ENCODE assay signal across 8 mouse cellular contexts in the genomic region with DNA sequence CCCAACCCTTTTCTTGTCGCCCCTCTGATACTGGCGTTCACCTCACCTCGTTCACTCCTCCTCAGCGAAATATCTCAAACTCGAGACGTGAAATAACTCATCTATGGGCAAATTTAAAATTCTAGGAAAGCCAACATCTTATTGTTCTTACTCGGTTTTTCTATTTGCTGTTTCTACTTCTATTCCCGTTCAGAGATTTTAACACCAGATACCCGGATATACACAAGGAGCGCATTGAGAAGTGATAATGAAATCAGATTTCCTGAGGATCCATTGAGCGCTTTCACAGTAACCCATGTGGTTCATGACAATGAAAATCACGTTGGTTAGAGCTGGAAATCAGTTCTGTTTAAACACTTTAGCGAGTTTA. TPM values are rescaled to one million over a fixed set of nuclear protein-coding genes. Genes with fewer than 3 reads are reported as not detected.
A peak's percentile ranks its signal among the peaks of the same experiment; 100 is the strongest.
DNase-seq lines count a peak whose midpoint lies in the region; ATAC-seq and TF ChIP-seq lines count a peak whose summit lies in the region.

No protein-coding gene starts in this region.

- no peak for TF ChIP-seq EP300 in liver, embryonic 14.5 days (IDR thresholded peaks at IDR 0.05; ENCODE audit: low read depth)

- H3K4me3 ChIP-seq in erythroblast, embryonic 14.5 days (replicated peaks) = peak overlapping the region; percentile 89
- peak overlapping the region; percentile 92 for H3K4me3 ChIP-seq in C2C12 (ENCODE audit: insufficient read depth, poor library complexity, severe bottlenecking)
- H3K4me3 ChIP-seq in forebrain, embryonic 11.5 days (ENCODE audit: low read depth, low read length) = peak overlapping the region; percentile 63
- H3K4me3 ChIP-seq in liver, embryonic 14.5 days (ENCODE audit: insufficient read depth in 1 of 2, low read depth in 2 of 2, low read length in 2 of 2) = peak overlapping the region; percentile 68 to 75

- H3K4me2 ChIP-seq in forebrain, embryonic 11.5 days (ENCODE audit: low read depth, low read length, severe bottlenecking) = peak overlapping the region; percentile 66
- H3K4me2 ChIP-seq in liver, embryonic 14.5 days (ENCODE audit: low read depth) = peak overlapping the region; percentile 68

- no peak for DNase-seq in forebrain, embryonic 11.5 days (ENCODE audit: low spot score)
- DNase-seq in liver, embryonic 14.5 days (ENCODE audit: low read depth in 3 of 3, low spot score in 3 of 3) = no peak
- DNase-seq in frontal cortex, postnatal 36 days (ENCODE audit: low spot score in 2 of 2) = no peak
- no peak for DNase-seq in left cerebral cortex, adult 9 months (ENCODE audit: low spot score in 2 of 2)
- no peak for DNase-seq in cerebellum, adult 18-20 months

- peak overlapping the region; percentile 79 for H3ac ChIP-seq in C2C12 (ENCODE audit: control insufficient read depth, insufficient read length, low read depth)

- peaks cover 46% of the 10 kb centered on the region for H3K4me1 ChIP-seq in erythroblast, embryonic 14.5 days (ENCODE audit: control insufficient read depth)
- no peaks in the 10 kb centered on the region for H3K4me1 ChIP-seq in forebrain, embryonic 11.5 days (replicated peaks; ENCODE audit: control insufficient read depth, insufficient read depth, low read length)
- H3K4me1 ChIP-seq in liver, embryonic 14.5 days (replicated peaks; ENCODE audit: control insufficient read depth in 2 of 2, insufficient read depth in 2 of 2, low read length in 1 of 2) = peaks cover 19% of the 10 kb centered on the region in 2 experiments

- peaks cover 35% of the 10 kb centered on the region for H3K36me3 ChIP-seq in erythroblast, embryonic 14.5 days (ENCODE audit: control insufficient read depth)
- H3K36me3 ChIP-seq in C2C12 (ENCODE audit: control insufficient read depth, insufficient read depth) = peaks cover 36% of the 10 kb centered on the region
- H3K36me3 ChIP-seq in forebrain, embryonic 11.5 days (ENCODE audit: control insufficient read depth, insufficient read depth, low read length) = peaks cover 4% of the 10 kb centered on the region; the same call in 1 of the 2 replicates
- H3K36me3 ChIP-seq in liver, embryonic 14.5 days (replicated peaks; ENCODE audit: control insufficient read depth, insufficient read depth, low read depth) = peaks cover 13% of the 10 kb centered on the region

- H3K79me2 ChIP-seq in C2C12 (ENCODE audit: control insufficient read depth, insufficient read depth) = peaks cover 50% of the 10 kb centered on the region

- WGBS in forebrain, embryonic 11.5 days = 1% methylated on average over 13 of the region's 13 CpGs
- under 1% methylated on average over 13 of the region's 13 CpGs for WGBS in liver, embryonic 14.5 days (ENCODE audit: insufficient replicate concordance)

- no peaks in the 10 kb centered on the region for H3K9me3 ChIP-seq in erythroblast, embryonic 14.5 days (ENCODE audit: control insufficient read depth, low read length)
- no peaks in the 10 kb centered on the region for H3K9me3 ChIP-seq in forebrain, embryonic 11.5 days (ENCODE audit: control insufficient read depth, low read length)
- H3K9me3 ChIP-seq in liver, embryonic 14.5 days (ENCODE audit: control insufficient read depth, low read length) = no peaks in the 10 kb centered on the region

- H3K27me3 ChIP-seq in erythroblast, embryonic 14.5 days (ENCODE audit: control insufficient read depth) = no peaks in the 10 kb centered on the region
- no peaks in the 10 kb centered on the region for H3K27me3 ChIP-seq in C2C12 (ENCODE audit: control insufficient read depth, insufficient read depth, insufficient read length)
- no peaks in the 10 kb centered on the region for H3K27me3 ChIP-seq in forebrain, embryonic 11.5 days (ENCODE audit: control insufficient read depth, insufficient read depth, low read length)
- no peaks in the 10 kb centered on the region for H3K27me3 ChIP-seq in liver, embryonic 14.5 days (ENCODE audit: control insufficient read depth, insufficient read depth, low read length)

- H3K79me3 ChIP-seq in C2C12 (ENCODE audit: low read depth) = peaks cover 39% of the 10 kb centered on the region

- H3K27ac ChIP-seq in forebrain, embryonic 11.5 days (ENCODE audit: low read depth, low read length) = peak overlapping the region; percentile 31; the same call in 1 of the 2 replicates
- H3K27ac ChIP-seq in liver, embryonic 14.5 days = peak overlapping the region; percentile 56

- no peak for ATAC-seq in erythroblast, adult 5-6 weeks (replicated peaks; ENCODE audit: low FRiP score, poor library complexity, severe bottlenecking)
- ATAC-seq in forebrain, embryonic 11.5 days (replicated peaks; ENCODE audit: low FRiP score) = no peak
- ATAC-seq in liver, embryonic 14.5 days (ENCODE audit: insufficient read depth) = no peak

- TF ChIP-seq CTCF in C2C12 (IDR thresholded peaks at IDR 0.05; ENCODE audit: control insufficient read depth, insufficient read depth, insufficient read length) = no peak
- no peak for TF ChIP-seq CTCF in liver, embryonic 14.5 days (IDR thresholded peaks at IDR 0.05; ENCODE audit: low read depth)

- H3K9ac ChIP-seq in forebrain, embryonic 11.5 days (ENCODE audit: low read length) = peak overlapping the region; percentile 73
- peak overlapping the region; percentile 88 for H3K9ac ChIP-seq in liver, embryonic 14.5 days (replicated peaks)

TF ChIP-seq in C2C12, 6 proteins besides CTCF, POLR2A, EP300 and RAD21:
- TF ChIP-seq MAX (IDR thresholded peaks at IDR 0.05) (no peak), MYOD1 (IDR thresholded peaks at IDR 0.05; ENCODE audit: control insufficient read depth, insufficient read length, low read depth) (no peak), FOSL1 (IDR thresholded peaks at IDR 0.05; ENCODE audit: insufficient read depth, low read length, poor library complexity, severe bottlenecking) (no peak), MYOG (IDR thresholded peaks at IDR 0.05; ENCODE audit: control insufficient read depth, extremely low read depth, insufficient read length) (no peak), CEBPB (IDR thresholded peaks at IDR 0.05; ENCODE audit: low read depth) (no peak), USF1 (IDR thresholded peaks at IDR 0.05; ENCODE audit: low read depth) (no peak)

RNA-seq across cellular contexts. Expression of gene Mtch2, which starts 0.7 kb away (rescaled TPM):
- 1.8 and 1.9 TPM in 2 replicates for polyA plus RNA-seq in erythroblast, embryonic 14.5 days (2012)
- 61.7 and 91.3 TPM in 2 replicates for total RNA-seq in erythroblast, adult 5-6 weeks (2015; ENCODE audit: low replicate concordance)
- total RNA-seq in erythroblast, adult 5-6 weeks (2017; ENCODE audit: low replicate concordance) = 37.2 and 37.7 TPM in 2 replicates
- 146 TPM for polyA plus RNA-seq in C2C12 (2012; fragmentation: generic; extraction: Trizol)
- polyA plus RNA-seq in forebrain, embryonic 11.5 days (2014; fragmentation: Nextera tagmentation; extraction: Ambion mirVana) = 247 and 256 TPM in 2 replicates
- polyA plus RNA-seq in liver, embryonic 14.5 days (2012; rRNA removed) = 43.9 and 52.2 TPM in 2 replicates
- polyA plus RNA-seq in liver, embryonic 14.5 days (2014; fragmentation: Nextera tagmentation; extraction: Ambion mirVana) = 128 and 135 TPM in 2 replicates

RNA-seq across cellular contexts. Expression of gene C1qtnf4, which starts 38.0 kb away (rescaled TPM):
- 3.9 and 5.9 TPM in 2 replicates for polyA plus RNA-seq in erythroblast, embryonic 14.5 days (2012)
- not detected in 2 replicates for total RNA-seq in erythroblast, adult 5-6 weeks (2015; ENCODE audit: low replicate concordance)
- not detected in 2 replicates for total RNA-seq in erythroblast, adult 5-6 weeks (2017; ENCODE audit: low replicate concordance)
- 0.02 TPM for polyA plus RNA-seq in C2C12 (2012; fragmentation: generic; extraction: Trizol)
- 11.3 and 15.6 TPM in 2 replicates for polyA plus RNA-seq in forebrain, embryonic 11.5 days (2014; fragmentation: Nextera tagmentation; extraction: Ambion mirVana)
- 1.9 and 2.2 TPM in 2 replicates for polyA plus RNA-seq in liver, embryonic 14.5 days (2012; rRNA removed)
- 2.5 and 2.7 TPM in 2 replicates for polyA plus RNA-seq in liver, embryonic 14.5 days (2014; fragmentation: Nextera tagmentation; extraction: Ambion mirVana)

RNA-seq across cellular contexts. Expression of gene Kbtbd4, which starts 56.9 kb away (rescaled TPM):
- 0.30 and 0.53 TPM in 2 replicates for polyA plus RNA-seq in erythroblast, embryonic 14.5 days (2012)
- total RNA-seq in erythroblast, adult 5-6 weeks (2015; ENCODE audit: low replicate concordance) = 1.7 and 5.8 TPM in 2 replicates
- 2.8 TPM in 2 replicates for total RNA-seq in erythroblast, adult 5-6 weeks (2017; ENCODE audit: low replicate concordance)
- polyA plus RNA-seq in C2C12 (2012; fragmentation: generic; extraction: Trizol) = 17.3 TPM
- polyA plus RNA-seq in forebrain, embryonic 11.5 days (2014; fragmentation: Nextera tagmentation; extraction: Ambion mirVana) = 48.0 and 56.0 TPM in 2 replicates
- 7.9 and 8.8 TPM in 2 replicates for polyA plus RNA-seq in liver, embryonic 14.5 days (2012; rRNA removed)
- 13.4 and 14.6 TPM in 2 replicates for polyA plus RNA-seq in liver, embryonic 14.5 days (2014; fragmentation: Nextera tagmentation; extraction: Ambion mirVana)

RNA-seq across cellular contexts. Expression of gene Ndufs3, which starts 57.0 kb away (rescaled TPM):
- 9.7 and 11.4 TPM in 2 replicates for polyA plus RNA-seq in erythroblast, embryonic 14.5 days (2012)
- 36.2 and 37.3 TPM in 2 replicates for total RNA-seq in erythroblast, adult 5-6 weeks (2015; ENCODE audit: low replicate concordance)
- 28.0 and 29.0 TPM in 2 replicates for total RNA-seq in erythroblast, adult 5-6 weeks (2017; ENCODE audit: low replicate concordance)
- 150 TPM for polyA plus RNA-seq in C2C12 (2012; fragmentation: generic; extraction: Trizol)
- polyA plus RNA-seq in forebrain, embryonic 11.5 days (2014; fragmentation: Nextera tagmentation; extraction: Ambion mirVana) = 190 and 204 TPM in 2 replicates
- 73.4 and 79.0 TPM in 2 replicates for polyA plus RNA-seq in liver, embryonic 14.5 days (2012; rRNA removed)
- 138 and 144 TPM in 2 replicates for polyA plus RNA-seq in liver, embryonic 14.5 days (2014; fragmentation: Nextera tagmentation; extraction: Ambion mirVana)

Comparison
In these comparisons a context has a peak if more than half of its experiments do, and no peak if none do; other contexts are left out.
1. RNA of gene Mtch2, which starts 0.7 kb away (polyA plus RNA-seq): 247 to 256 TPM in forebrain, embryonic 11.5 days, 146 TPM in C2C12 (single experiment) and 43.9 to 135 TPM in liver, embryonic 14.5 days; 1.8 to 1.9 TPM in erythroblast, embryonic 14.5 days; every median in the first group is over 10 times any median in the second.
2. Peak in every context shown above with its lines, with median percentiles within 50 percentile points of each other: H3K4me3 ChIP-seq.